Mouse (Mus musculus): ENCODE results near the gene Crabp1. TPM values are rescaled to one million over a fixed set of nuclear protein-coding genes. Genes with fewer than 3 reads are reported as not detected.

The Crabp1 gene
- total RNA-seq, 2 experiments from 2014 or later = not detected

DNA sequence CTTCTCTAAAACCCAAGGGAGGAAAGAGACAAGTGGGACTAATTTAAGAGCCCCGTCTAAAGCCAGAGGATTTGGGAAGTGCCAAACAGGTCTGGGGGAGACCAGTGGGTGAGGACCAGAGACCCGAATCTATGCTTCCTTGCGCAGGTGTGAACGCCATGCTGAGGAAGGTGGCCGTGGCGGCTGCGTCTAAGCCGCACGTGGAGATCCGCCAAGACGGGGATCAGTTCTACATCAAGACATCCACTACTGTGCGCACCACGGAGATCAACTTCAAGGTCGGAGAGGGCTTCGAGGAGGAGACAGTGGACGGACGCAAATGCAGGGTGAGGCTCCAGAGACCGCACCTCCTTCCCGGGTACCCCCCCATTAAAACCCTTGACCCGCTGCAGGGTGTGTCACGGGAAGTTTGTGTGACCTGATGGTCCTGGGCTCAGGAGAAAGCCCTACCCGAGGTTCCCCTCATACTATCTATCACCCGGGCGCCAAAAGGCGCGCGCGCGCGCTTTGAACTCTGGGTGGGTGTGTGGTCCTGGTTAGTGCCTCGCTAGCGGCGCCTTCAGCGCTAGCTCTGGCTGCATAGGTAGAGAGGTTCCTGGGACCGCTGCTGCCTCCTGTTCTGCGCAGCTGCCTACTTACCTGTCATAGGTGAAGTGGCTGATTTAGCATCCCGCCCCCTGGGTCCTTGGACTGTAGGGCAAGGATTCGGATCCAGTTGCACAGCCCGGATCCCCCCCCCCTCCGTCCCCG is 963 bp downstream of the Crabp1 start:
- no peak for ATAC-seq (replicated peaks; ENCODE audit: low FRiP score, low TSS enrichment, poor library complexity, severe bottlenecking)

DNA sequence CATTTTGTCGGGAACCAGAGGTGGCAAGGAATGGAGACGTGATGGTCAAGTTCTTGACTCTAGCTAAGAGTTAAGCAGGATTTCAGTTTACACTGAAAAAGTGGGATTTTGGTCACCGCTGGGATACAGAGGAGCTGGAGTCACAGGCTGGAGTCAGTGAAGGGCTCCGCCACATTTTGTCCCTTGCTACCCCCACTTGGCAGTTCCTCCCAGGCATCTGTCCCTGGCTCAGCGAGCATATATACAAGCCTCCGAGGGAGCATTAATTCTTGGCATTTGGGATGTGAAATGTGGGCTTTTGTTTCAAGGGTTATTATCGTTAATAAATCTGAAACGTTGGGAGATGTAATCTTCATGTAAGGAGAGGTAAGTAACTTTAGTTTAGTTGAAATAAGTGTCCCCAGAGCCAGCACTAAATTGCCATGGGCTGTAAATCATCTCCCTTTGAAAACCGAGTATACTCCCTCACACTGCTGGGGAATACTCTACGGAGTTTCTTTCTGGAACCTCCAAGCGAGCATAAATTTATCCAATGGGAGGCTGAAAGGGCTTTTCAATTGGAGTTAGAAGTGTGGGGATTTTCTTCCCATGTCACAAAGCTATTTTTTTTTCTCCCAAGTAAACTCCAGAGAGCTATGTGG is 5.7 kb downstream of the Crabp1 start:
- ATAC-seq (replicated peaks; ENCODE audit: low FRiP score, low TSS enrichment, poor library complexity, severe bottlenecking) = no peak

DNA sequence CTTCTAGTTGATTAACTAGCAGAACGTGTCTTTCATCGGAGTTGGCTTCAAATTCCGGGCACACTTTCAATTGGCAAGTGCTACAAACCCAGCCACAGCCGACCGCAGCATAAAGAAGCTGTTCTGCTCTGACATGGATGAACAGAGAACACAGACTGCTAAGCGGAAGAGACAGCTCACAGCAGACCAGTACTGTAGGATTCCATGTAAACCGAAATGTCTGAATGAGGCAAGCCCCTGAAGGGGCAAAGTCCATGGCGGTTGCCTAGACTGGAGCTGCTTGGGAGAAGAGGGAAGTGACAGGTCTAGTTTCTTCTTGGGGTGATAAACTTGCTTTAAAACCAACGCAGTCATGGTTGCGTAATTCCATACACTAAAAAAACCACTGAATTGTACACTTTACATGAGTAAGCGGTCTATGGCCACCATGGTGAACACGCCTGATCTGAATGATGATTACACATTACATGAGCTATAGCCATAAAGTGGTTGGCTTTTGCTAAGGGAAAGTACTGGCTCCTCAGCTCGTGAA is 12.0 kb downstream of the Crabp1 start:
- no peak for ATAC-seq (replicated peaks; ENCODE audit: low FRiP score, low TSS enrichment, poor library complexity, severe bottlenecking)

DNA sequence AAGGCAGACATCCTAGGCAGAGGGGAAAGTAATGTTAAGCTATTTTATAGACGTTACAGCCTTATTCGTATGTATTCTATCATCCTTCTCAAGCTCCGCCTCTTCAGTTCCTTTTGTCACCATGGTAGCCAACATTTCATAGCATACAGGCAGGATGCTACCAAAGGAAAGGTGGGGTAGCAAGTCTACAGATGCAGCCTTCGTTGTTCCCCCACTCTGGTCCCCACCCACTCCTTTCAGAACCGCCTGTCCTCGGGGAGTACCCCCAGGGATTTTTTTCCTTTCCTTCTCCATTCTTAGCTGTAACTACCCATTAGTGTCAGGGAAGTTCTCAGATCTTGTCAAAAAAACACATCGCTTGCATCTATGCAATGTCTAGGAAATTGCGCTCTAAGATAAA is 14.7 kb downstream of the Crabp1 start:
- no peak for ATAC-seq (replicated peaks; ENCODE audit: low FRiP score, low TSS enrichment, poor library complexity, severe bottlenecking)

DNA sequence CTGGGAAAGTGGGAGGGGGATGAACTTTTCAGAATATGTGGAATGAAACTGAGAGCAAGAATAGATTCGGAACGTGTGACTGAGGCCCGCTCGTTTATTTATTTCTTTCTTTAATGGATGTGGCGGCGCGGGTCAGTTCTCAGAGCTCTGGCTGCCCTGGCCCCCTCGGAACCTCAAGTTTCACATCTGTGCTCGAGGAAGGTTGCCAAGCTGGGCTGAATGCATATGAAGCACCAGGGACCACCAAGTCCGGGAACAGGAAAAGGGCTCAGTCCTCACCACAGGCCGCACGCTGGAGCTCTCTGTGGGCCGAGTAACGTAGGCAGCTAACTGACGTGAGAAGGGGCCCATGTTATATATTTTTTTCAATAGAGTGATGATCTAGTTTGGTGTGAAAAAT is 18.0 kb downstream of the Crabp1 start:
- no peak for ATAC-seq (replicated peaks; ENCODE audit: low FRiP score, low TSS enrichment, poor library complexity, severe bottlenecking)

DNA sequence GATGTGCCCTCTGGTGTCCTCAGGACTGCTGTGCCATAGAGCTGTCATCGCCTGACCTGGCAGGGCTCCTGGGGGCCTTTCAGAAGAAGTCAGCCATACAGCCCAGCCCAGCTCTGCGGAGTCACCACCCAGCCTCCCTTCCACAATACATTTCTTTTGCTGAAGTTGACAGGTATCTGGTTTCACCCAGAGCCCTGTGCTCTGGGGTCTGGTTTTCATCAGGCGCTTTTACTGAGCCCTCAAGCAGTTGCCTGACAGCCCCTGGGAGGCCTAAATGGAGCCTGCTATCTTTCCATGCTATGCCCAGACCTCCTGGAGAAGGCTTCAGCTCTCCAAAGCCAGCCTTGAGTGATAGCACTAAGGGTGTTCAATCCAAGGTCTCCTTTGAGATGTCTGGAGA is 19.5 kb downstream of the Crabp1 start:
- ATAC-seq (replicated peaks; ENCODE audit: low FRiP score, low TSS enrichment, poor library complexity, severe bottlenecking) = no peak

DNA sequence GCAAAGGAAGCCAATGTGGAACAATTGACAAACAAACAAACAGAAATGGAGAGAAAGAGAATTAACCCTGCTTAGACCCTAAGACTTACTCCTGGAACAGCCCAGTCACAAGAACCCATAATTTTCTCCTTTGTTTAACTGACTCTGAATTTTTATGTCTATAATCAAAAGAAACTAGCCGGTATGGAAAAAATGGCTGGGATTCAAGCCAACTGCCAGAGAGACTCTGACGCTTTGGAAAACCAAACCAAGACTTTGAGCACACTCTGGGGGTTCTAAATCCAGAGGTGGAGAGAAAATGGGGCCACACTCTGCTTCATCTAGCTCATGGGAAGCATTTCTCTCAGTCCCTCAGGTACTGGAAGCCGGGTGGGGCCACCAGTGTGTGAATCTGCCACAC is 20.7 kb downstream of the Crabp1 start:
- ATAC-seq (replicated peaks; ENCODE audit: low FRiP score, low TSS enrichment, poor library complexity, severe bottlenecking) = no peak

DNA sequence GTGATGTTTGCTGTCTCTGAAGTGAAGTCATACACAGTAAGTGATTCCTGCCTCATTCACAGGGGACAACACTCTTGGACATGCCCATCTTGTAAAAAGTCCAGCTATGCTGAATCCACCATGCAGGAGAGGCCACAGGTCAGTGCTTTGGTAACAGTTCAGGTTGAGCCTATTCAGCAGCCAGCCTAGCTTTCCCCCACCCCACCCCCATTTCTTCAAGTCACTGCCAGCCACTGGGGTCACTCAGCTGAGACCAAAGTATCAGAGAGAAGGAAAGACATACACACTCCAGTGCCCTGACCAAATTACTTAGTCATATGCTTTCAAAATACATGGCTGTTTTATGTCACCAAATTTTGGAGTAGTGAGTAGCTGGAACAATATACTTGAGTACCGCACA is 21.5 kb downstream of the Crabp1 start:
- no peak for ATAC-seq (replicated peaks; ENCODE audit: low FRiP score, low TSS enrichment, poor library complexity, severe bottlenecking)

DNA sequence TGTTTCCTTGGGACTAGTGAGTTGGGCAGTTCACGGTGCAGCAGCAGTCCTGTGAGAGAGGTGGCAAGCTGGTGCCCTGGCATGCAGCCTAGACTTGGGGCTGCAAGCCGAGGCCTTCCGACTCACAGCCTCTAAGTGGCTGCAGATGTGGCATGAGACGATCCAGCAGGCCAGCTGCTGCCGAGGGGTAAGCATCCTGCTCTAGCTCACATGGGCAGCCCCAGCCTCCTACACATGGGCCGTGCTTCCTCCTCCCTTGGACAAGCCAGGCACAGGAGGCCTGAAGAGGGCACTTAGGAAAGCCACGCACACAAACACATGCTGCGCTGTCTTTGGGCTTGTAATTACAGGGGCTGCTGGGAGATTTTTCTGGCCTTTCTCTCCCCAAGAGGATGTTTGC is 23.2 kb downstream of the Crabp1 start:
- no peak for ATAC-seq (replicated peaks; ENCODE audit: low FRiP score, low TSS enrichment, poor library complexity, severe bottlenecking)

DNA sequence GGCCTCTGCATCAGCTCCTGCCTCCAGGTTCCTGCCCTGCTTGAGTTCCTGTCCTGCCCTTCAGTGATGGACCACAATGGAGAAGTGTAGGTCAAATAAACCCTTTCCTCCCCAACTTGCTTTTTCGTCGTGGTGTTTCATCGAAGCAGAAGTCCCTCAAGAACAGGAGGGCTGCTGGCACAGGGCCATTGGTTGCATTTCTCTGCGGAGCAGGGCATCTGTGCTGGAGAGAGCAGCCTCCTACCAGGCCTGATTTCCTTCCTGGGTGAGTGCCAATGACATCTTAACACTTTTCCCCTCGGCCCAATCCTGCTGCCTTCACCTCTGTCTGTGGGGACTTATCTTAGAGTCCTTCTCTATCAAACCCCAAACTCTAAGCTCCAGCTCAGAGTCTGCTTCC is 25.7 kb downstream of the Crabp1 start:
- ATAC-seq (replicated peaks; ENCODE audit: low FRiP score, low TSS enrichment, poor library complexity, severe bottlenecking) = no peak

DNA sequence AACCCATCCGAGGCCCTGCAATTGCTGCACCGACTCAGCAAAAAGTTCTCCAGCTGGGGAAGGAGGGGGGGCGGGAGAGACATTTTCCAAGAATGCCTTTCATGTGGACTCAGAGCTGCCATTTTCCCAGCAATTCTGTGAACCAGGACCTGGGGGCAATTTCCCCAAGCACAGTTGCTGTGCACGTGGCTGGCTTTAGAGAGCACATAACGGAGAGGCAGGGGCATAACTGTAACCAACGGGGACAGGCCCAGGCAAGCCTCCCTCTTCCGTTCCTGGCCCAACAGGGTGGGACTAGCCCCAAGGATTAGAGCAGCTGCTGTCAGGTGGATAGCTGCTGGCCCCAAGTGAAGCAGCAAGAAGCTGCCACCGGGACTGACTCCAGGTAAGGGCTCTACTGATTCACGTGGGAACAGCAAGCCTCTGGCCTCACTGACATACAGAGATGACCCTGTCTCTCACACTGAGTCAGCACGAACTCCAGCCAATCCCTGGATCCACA is 37.0 kb downstream of the Crabp1 start:
- no peak for ATAC-seq (replicated peaks; ENCODE audit: low FRiP score, low TSS enrichment, poor library complexity, severe bottlenecking)

DNA sequence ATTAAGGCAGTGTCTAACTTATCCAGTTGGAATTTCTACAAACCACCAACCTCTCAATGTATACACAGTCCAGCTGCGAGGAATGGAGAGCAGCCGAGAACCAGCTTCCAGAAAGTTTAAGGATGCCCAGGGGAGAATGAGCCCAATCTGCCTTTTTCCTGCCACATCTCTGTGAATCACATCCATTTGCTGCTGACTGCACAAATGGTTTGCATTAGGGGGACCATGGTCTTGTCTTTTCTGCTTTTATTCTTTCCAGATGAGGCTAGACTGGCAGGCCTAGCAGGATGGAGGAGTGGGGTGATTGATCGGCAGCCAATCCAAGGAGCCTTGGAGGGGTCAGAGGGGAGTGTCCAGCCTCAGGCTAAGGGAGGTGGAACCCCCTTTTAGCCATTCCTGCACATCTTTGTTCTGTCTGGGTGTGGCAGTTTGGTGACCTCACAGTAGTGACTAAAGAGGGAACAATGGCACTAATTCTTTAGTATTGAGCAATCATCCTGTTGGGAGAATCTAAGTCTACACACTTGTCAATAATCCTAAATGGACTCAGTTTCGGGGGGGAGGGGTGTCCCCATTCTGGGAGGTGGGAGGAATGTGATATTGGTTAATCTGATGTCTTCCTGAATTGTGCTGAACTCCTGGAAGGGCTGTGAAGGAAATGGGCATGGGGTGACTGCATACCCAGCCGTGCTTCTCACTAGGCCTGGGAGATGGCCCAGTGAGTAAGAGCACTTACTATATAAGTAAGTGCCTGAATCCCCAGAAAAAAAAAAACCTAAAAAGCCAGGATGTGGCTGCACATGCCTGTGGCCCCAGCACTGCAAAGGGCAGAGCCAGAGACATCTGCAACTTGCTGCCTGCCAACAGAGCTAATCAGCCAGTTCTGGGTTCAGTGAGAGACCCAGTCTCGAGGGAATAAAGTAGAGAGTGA is 38.5 kb downstream of the Crabp1 start:
- no peak for ATAC-seq (replicated peaks; ENCODE audit: low FRiP score, low TSS enrichment, poor library complexity, severe bottlenecking)

DNA sequence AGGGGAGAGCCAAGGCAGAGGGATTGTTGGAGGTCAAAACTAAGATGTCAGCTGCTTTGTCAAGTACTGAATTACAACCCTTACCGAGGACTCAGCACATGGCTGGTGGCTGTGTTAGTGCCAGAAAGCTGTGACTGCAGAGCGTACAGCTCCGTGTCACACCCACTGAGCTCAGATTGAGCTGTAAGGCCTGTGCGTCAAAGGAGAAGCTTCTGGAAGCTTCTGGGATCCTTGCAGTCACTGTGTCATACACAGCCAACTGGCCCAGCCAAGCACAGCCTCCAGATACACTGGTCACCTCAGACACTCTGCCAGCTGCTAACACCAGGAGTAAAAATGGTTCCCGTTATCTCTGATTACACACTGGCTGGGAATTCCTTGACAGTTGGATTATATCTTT is 39.8 kb downstream of the Crabp1 start:
- ATAC-seq (replicated peaks; ENCODE audit: low FRiP score, low TSS enrichment, poor library complexity, severe bottlenecking) = no peak

DNA sequence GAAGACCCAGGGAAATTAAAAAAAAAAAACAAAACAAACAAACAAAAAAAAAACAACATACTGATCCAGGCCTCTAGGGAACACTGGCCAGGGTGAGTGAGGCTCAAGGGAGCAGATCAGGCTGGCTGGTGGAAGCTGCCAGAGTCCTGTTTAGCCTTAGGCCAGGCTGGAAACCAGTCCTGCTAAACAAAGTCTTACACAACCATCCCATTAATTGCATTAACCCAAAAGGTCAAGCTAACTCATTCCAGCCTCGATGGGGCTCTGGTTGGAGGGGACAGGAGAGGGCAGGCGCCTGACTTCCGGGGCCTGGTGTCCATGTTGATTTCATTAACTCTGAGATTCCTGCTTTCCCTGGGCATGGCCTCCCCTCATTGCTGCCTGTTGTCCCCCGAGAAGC is 43.2 kb downstream of the Crabp1 start:
- ATAC-seq (replicated peaks; ENCODE audit: low FRiP score, low TSS enrichment, poor library complexity, severe bottlenecking) = no peak

DNA sequence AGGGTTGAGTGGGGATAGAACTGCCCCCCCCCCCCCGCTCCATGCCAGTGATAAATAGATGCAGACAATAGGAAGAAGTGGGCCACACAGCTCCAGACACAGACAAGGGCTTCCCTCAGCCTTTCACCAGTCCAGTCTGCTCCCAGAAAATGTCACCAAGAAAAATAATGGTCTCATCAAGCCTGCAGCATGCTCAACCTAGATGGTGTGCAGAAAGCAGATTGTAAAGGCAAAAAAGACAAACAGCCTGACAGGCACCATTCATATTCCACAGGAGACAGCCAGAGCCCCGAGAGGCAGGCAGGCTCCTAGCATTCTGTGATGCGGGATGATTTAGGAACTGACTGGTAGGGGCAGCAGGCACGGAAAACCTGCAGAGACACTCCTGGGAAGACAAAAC is 45.4 kb downstream of the Crabp1 start:
- ATAC-seq (replicated peaks; ENCODE audit: low FRiP score, low TSS enrichment, poor library complexity, severe bottlenecking) = no peak

DNA sequence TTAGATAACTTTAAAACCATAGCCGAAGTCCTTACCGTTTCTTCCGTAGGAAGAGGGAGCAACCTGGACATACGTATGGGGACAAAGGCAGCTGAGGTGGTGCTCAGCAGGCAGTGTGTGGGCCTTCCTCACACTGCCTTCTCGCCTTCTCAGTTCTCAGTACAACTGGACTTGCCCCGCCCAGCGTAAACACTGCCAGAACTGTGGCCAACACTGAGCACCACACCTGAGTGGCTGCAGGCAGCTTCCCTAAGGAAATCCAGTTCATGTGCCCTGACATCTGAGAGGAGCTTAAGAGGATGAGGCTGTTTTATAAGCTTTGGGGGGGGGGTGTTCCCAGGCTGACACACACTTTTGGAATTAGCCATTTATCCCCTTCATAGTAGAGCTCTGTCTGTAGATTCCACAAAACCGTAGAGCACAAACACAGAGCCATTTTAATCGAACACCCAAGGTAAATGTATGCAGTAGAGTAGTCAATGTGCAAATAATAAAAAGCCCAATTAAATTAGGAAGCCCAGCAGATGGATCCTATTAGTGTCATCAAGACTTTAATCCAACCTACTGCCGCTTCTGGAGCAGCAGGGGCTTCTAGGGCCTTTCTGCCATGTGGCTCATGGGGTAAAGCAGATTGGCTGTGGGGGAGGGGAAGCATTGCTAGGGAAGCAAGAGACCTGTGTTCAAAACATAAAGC is 52.1 kb downstream of the Crabp1 start:
- no peak for ATAC-seq (replicated peaks; ENCODE audit: low FRiP score, low TSS enrichment, poor library complexity, severe bottlenecking)

DNA sequence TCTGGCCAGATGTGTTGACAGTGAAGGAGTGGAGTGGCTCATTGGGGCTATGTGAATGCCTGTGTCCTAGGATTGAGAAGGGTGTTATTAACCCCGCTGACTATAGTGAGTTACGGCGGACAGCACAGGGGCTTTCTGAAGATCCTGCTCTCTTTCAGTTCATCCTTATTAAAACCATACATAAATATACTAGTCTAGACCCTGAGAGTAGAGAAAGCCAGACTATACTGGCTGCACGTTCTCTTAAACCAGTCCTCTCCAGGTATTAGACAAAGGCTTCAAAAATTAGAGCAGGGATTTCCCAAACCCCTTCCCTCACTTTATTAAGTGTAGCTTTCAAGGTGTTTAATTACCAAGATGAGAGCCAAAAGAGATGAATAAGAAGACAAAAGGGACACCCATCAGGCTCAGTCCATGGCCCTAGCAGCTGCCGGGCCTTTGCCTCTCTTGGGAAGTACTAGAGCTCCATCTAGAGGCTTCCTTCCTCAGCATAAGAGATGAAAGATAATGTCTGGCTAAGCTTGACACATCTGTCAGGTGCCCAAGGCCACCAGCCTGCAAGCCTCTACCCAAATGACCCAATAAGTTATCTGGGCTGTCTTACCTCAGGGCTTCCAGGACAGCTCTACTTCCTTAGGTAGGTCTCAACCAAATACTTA is 57.0 kb downstream of the Crabp1 start:
- 0 out of 2 replicates have a peak, but pooled peaks have one; percentile 68 for ATAC-seq (replicated peaks; ENCODE audit: low FRiP score, low TSS enrichment, poor library complexity, severe bottlenecking)

All from megakaryocyte-erythroid progenitor cell, adult 5-6 weeks (primary cell).